Mouse (Mus musculus): ENCODE measurements around the gene Atrip. TPM values are rescaled to one million over a fixed set of nuclear protein-coding genes. Genes with fewer than 3 reads are reported as not detected.

The Atrip gene
- polyA plus RNA-seq, 1 experiment, result 21.9 TPM

GRCm38 (mm10) chr9:109032435-109032834, 41.5 kb downstream of the Atrip start:
- 81% methylated on average over 6 of the region's 6 CpGs for WGBS
- DNase-seq, result no peak
- H3K4me1 ChIP-seq (ENCODE audit: control insufficient read depth, insufficient read depth, low read length), result no peaks in the 10 kb centered on the region; the same call in 1 of the 2 replicates
- no peak for TF ChIP-seq CTCF (IDR thresholded peaks at IDR 0.05; ENCODE audit: insufficient read depth, low read length)
- TF ChIP-seq POLR2A (IDR thresholded peaks at IDR 0.05; ENCODE audit: borderline replicate concordance, extremely low read depth, low read depth, low read length), result no peak
- no peak overlapping the region for H3K4me3 ChIP-seq (replicated peaks; ENCODE audit: extremely low read depth, low read depth, low read length)

- Histone ChIP-seq H3K4me1 (ENCODE audit: control insufficient read depth, insufficient read depth, low read length) (no peaks in the 10 kb centered on the region; the same call in 1 of the 2 replicates), H3K4me3 (replicated peaks; ENCODE audit: extremely low read depth, low read depth, low read length) (no peak overlapping the region)
- TF ChIP-seq CTCF (IDR thresholded peaks at IDR 0.05; ENCODE audit: insufficient read depth, low read length), result no peak
- TF ChIP-seq POLR2A (IDR thresholded peaks at IDR 0.05; ENCODE audit: borderline replicate concordance, extremely low read depth, low read depth, low read length), result no peak
- no peak for DNase-seq
- 77% methylated on average over 8 of the region's 8 CpGs for WGBS
Measured at GRCm38 (mm10) chr9:109031686-109032085, 42.2 kb downstream of the Atrip start.

DNA sequence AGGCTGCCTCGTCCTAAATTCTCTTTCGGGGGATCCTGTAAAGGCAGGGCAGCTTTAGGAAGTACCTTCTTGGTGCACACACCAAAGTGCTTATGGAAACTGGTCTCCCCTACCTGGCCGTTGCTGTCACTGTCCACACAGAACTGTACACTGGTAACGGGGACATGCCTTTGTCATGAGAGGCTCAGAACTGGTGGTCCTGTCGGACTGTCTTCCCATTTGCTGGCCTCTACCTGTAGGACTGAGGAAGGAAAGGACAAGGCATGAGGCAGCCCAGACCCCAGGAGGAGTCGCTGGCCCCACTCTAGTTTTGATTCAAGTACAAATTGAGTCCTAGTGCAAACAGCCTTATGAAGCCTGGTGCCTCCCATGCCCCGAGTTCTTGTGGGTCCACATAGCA, 42.9 kb downstream of the Atrip start:
- no peak for DNase-seq
- 92% methylated on average over 7 of the region's 7 CpGs for WGBS
- TF ChIP-seq CTCF (IDR thresholded peaks at IDR 0.05; ENCODE audit: insufficient read depth, low read length) (no peak), POLR2A (IDR thresholded peaks at IDR 0.05; ENCODE audit: borderline replicate concordance, extremely low read depth, low read depth, low read length) (no peak)

GRCm38 (mm10) chr9:109030312-109030711, 43.6 kb downstream of the Atrip start:
- no peaks in the 10 kb centered on the region; the same call in 1 of the 2 replicates for H3K4me1 ChIP-seq (ENCODE audit: control insufficient read depth, insufficient read depth, low read length)
- no peak for DNase-seq
- TF ChIP-seq CTCF (IDR thresholded peaks at IDR 0.05; ENCODE audit: insufficient read depth, low read length) (no peak), POLR2A (IDR thresholded peaks at IDR 0.05; ENCODE audit: borderline replicate concordance, extremely low read depth, low read depth, low read length) (no peak)
- WGBS, result 67% methylated on average over 3 of the region's 3 CpGs
- no peak overlapping the region for H3K4me3 ChIP-seq (replicated peaks; ENCODE audit: extremely low read depth, low read depth, low read length)

More for the DNA sequence above, 42.9 kb downstream of the Atrip start:
- Histone ChIP-seq H3K4me1 (ENCODE audit: control insufficient read depth, insufficient read depth, low read length) (no peaks in the 10 kb centered on the region; the same call in 1 of the 2 replicates), H3K4me3 (replicated peaks; ENCODE audit: extremely low read depth, low read depth, low read length) (no peak overlapping the region)

DNA sequence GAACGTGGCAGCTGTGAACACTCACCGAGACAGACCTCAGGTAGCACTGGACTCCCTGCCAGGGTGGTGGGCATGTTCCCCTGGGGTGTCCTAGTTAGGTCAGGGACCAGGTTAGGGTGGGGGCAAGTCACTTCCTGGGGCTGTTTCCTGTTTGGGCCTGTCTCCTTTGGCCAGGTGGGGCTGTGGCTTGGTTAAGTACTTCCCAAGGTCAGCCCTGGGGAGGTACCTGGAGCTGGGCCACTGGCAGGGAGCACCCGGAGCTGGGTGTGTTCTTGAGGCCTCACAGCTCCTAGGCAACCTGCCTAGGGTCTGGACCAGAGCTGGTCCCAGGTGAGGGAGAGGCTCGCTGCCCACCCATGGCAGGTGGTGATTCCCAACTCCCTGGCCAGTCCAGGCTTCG, 45.0 kb downstream of the Atrip start:
- DNase-seq, result no peak
- Histone ChIP-seq H3K4me3 (replicated peaks; ENCODE audit: extremely low read depth, low read depth, low read length) (no peak overlapping the region), H3K4me1 (ENCODE audit: control insufficient read depth, insufficient read depth, low read length) (no peaks in the 10 kb centered on the region; the same call in 1 of the 2 replicates)
- WGBS, result 67% methylated on average over 5 of the region's 5 CpGs
- no peak for TF ChIP-seq CTCF (IDR thresholded peaks at IDR 0.05; ENCODE audit: insufficient read depth, low read length)

DNA sequence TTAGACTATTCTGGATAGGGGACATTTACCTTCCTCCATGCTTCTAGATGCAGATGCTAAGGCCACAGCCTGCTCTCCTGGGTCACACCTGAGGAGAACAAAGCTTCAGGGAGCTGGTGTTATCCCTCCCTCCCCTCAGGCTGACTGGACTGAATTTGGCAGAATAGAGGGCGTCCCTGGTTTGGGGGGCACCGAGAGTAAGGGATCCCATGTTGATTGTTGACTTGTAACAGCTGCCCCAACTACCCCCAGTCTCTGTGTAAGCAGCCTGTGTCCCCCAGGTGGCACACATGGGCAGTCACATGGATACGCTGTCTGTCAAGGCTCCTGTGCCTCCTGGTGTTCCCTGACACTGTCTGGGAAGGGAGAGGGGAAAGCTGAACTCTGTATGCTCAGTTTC, 45.5 kb downstream of the Atrip start:
- no peak for DNase-seq
- H3K4me1 ChIP-seq (ENCODE audit: control insufficient read depth, insufficient read depth, low read length), result no peaks in the 10 kb centered on the region; the same call in 1 of the 2 replicates
- 95% methylated on average over 3 of the region's 3 CpGs for WGBS
- TF ChIP-seq POLR2A (IDR thresholded peaks at IDR 0.05; ENCODE audit: borderline replicate concordance, extremely low read depth, low read depth, low read length) (no peak), CTCF (IDR thresholded peaks at IDR 0.05; ENCODE audit: insufficient read depth, low read length) (no peak)
- no peak overlapping the region for H3K4me3 ChIP-seq (replicated peaks; ENCODE audit: extremely low read depth, low read depth, low read length)

DNA sequence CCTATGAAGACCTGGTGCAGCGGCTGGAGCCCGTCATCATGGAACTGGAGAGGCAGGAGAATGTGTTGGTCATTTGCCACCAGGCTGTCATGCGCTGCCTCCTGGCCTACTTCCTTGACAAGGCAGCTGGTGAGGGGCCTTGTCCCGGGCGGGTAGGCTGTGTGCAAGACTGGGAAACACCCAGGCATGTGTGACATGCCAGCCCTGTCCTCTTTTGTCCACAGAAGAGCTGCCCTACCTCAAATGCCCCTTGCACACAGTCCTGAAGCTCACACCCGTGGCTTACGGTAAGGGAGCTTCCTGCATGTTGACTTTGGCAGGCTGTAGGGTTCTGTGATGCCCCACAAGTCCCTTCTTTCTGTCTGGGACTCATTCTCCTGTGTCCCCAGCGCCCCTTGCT, 46.4 kb downstream of the Atrip start:
- H3K4me3 ChIP-seq (replicated peaks; ENCODE audit: extremely low read depth, low read depth, low read length), result no peak overlapping the region
- H3K4me1 ChIP-seq (ENCODE audit: control insufficient read depth, insufficient read depth, low read length), result no peaks in the 10 kb centered on the region; the same call in 1 of the 2 replicates
- WGBS, result 49% methylated on average over 8 of the region's 8 CpGs
- DNase-seq, result no peak
- TF ChIP-seq POLR2A (IDR thresholded peaks at IDR 0.05; ENCODE audit: borderline replicate concordance, extremely low read depth, low read depth, low read length), result no peak
- no peak for TF ChIP-seq CTCF (IDR thresholded peaks at IDR 0.05; ENCODE audit: insufficient read depth, low read length)

GRCm38 (mm10) chr9:109022866-109023685, 50.8 kb downstream of the Atrip start:
- no peak for DNase-seq
- no peak overlapping the region for H3K4me3 ChIP-seq (replicated peaks; ENCODE audit: extremely low read depth, low read depth, low read length)
- TF ChIP-seq CTCF (IDR thresholded peaks at IDR 0.05; ENCODE audit: insufficient read depth, low read length) (no peak), POLR2A (IDR thresholded peaks at IDR 0.05; ENCODE audit: borderline replicate concordance, extremely low read depth, low read depth, low read length) (no peak)
- no peaks in the 10 kb centered on the region; the same call in 1 of the 2 replicates for H3K4me1 ChIP-seq (ENCODE audit: control insufficient read depth, insufficient read depth, low read length)
- 64% methylated on average over 17 of the region's 17 CpGs for WGBS

GRCm38 (mm10) chr9:109021428-109021827, 52.5 kb downstream of the Atrip start:
- WGBS, result 58% methylated on average over 4 of the region's 4 CpGs
- TF ChIP-seq POLR2A (IDR thresholded peaks at IDR 0.05; ENCODE audit: borderline replicate concordance, extremely low read depth, low read depth, low read length), result no peak
- no peak for TF ChIP-seq CTCF (IDR thresholded peaks at IDR 0.05; ENCODE audit: insufficient read depth, low read length)
- Histone ChIP-seq H3K4me3 (replicated peaks; ENCODE audit: extremely low read depth, low read depth, low read length) (no peak overlapping the region), H3K4me1 (ENCODE audit: control insufficient read depth, insufficient read depth, low read length) (no peaks in the 10 kb centered on the region)
- no peak for DNase-seq
